Mouse (Mus musculus): ENCODE results near the gene Zbed5.

DNA sequence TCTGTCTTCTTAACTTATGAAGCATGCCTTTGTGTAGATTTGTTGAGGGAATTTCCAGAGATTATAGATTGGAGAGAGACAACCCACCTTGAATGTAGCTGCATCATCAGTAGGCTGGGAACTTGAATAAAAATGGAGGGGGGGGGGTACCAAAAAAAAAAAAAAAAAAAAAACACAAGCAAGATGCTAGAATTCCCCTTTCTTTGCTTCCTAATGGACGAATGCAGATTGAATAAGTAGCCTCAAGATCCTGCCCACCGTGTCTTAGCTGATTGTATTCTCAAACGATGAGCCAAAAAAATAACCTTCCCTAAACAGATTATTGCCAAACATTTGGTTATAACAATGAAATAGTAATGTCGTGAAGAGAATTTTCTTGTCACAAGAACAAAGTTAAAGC lies 12.3 kb downstream of the Zbed5 start:
- TF ChIP-seq CTCF (IDR thresholded peaks at IDR 0.05; ENCODE audit: borderline replicate concordance, extremely low read depth, insufficient read depth, insufficient read length) (no peak), POLR2A (IDR thresholded peaks at IDR 0.05; ENCODE audit: borderline replicate concordance, extremely low read depth, insufficient read depth, insufficient read length, poor library complexity, severe bottlenecking) (no peak)

Measured in brain, embryonic 14.5 days (tissue).